Mouse (Mus musculus): ENCODE measurements around the gene Zfp580. TPM values are rescaled to one million over a fixed set of nuclear protein-coding genes. Genes with fewer than 3 reads are reported as not detected.
"Not testable (repeated sequence)": the region's sequence is repeated elsewhere in the genome, so short reads cannot be mapped to it uniquely, and the experiment has no call there.

Gene Zfp580
- polyA plus RNA-seq, 1 experiment from 2014 or later = 56.2 TPM

DNA sequence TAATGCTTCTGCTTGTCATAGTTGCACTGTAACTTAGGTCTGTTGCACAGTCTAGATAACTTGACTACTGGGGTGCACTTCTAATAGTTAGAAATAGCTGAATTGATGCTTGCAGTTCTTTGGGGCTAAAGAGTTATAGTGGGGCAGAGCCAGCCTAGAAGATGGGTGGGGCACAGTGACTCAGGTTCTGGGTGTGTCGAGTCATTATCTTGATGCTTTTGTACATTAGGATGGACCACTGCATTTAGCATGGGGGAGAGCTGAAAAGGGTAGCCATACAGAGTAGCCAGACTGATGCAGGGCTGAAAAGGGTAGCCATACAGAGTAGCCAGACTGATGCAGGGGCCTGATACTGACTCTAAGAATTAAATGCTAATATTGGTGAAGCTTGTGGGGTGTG lies 22.2 kb downstream of the Zfp580 start:
- H3K4me1 ChIP-seq (ENCODE audit: control insufficient read depth, insufficient read depth, low read length) = no peaks in the 10 kb centered on the region
- WGBS = 95% methylated on average over 1 of the region's 1 CpGs
- H3K4me3 ChIP-seq (ENCODE audit: low read length) = no peak overlapping the region
- ATAC-seq (ENCODE audit: low FRiP score, low TSS enrichment) = no peak
- H3K4me2 ChIP-seq (replicated peaks; ENCODE audit: low read depth, low read length) = no peak overlapping the region
- no peak overlapping the region for H3K27ac ChIP-seq (ENCODE audit: low read depth, low read length)
- no peaks in the 10 kb centered on the region for H3K27me3 ChIP-seq (ENCODE audit: control insufficient read depth, insufficient read depth, low read length)
- H3K9me3 ChIP-seq (ENCODE audit: control insufficient read depth, low read length) = no peaks in the 10 kb centered on the region
- peaks cover 98% of the 10 kb centered on the region for H3K36me3 ChIP-seq (ENCODE audit: control insufficient read depth, insufficient read depth, low read length)
- H3K9ac ChIP-seq (ENCODE audit: low read depth, low read length) = no peak overlapping the region

DNA sequence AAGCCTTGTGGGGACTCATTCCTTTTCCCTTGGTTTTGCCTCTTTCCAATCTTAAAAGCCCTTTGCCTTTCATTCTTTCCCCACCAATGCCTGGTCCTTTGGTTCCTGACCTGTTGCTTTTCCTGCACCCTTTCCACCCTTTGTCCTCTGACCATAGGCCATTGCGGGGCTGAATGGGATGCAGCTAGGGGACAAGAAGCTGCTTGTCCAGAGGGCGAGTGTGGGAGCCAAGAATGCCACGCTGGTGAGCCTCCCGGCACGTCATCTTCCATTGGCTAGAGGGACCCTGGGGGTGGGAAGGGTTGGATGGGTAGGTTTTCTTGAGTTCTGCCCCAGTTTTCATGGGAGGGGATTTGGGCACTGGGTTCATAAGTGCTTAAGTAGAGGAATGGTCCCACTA lies 23.6 kb downstream of the Zfp580 start:
- Histone ChIP-seq H3K27me3 (ENCODE audit: control insufficient read depth, insufficient read depth, low read length) (no peaks in the 10 kb centered on the region), H3K9me3 (ENCODE audit: control insufficient read depth, low read length) (no peaks in the 10 kb centered on the region), H3K4me2 (replicated peaks; ENCODE audit: low read depth, low read length) (no peak overlapping the region), H3K36me3 (ENCODE audit: control insufficient read depth, insufficient read depth, low read length) (peaks cover 89% of the 10 kb centered on the region), H3K27ac (ENCODE audit: low read depth, low read length) (no peak overlapping the region), H3K4me1 (ENCODE audit: control insufficient read depth, insufficient read depth, low read length) (no peaks in the 10 kb centered on the region), H3K9ac (ENCODE audit: low read depth, low read length) (no peak overlapping the region), H3K4me3 (ENCODE audit: low read length) (no peak overlapping the region)
- 94% methylated on average over 5 of the region's 5 CpGs for WGBS
- no peak for ATAC-seq (ENCODE audit: low FRiP score, low TSS enrichment)

DNA sequence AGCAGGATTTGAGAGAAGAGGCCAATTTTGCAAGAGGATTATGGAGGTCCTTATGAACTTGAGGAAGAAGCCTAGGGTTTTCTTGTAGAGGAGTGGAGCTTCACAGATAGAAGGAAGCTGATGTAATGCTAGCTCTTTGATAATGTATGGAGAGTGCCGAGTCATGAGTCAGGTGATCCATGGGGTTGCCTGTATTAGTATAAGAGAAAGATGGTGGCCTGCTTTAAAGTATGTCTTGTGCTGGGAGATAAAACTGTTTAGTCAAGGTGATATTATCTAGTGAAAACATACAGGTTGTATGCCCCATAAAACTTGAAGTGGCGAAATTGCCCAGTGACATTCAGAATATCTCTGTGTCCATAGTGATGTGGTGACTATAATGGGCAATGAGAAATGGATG lies 25.6 kb downstream of the Zfp580 start:
- H3K4me1 ChIP-seq (ENCODE audit: control insufficient read depth, insufficient read depth, low read length) = peaks cover 8% of the 10 kb centered on the region
- H3K27ac ChIP-seq (ENCODE audit: low read depth, low read length) = no peak overlapping the region
- no peak overlapping the region for H3K4me2 ChIP-seq (replicated peaks; ENCODE audit: low read depth, low read length)
- no peaks in the 10 kb centered on the region for H3K27me3 ChIP-seq (ENCODE audit: control insufficient read depth, insufficient read depth, low read length)
- H3K36me3 ChIP-seq (ENCODE audit: control insufficient read depth, insufficient read depth, low read length) = peaks cover 70% of the 10 kb centered on the region
- H3K9me3 ChIP-seq (ENCODE audit: control insufficient read depth, low read length) = no peaks in the 10 kb centered on the region
- H3K9ac ChIP-seq (ENCODE audit: low read depth, low read length) = no peak overlapping the region
- H3K4me3 ChIP-seq (ENCODE audit: low read length) = no peak overlapping the region
- WGBS = 90% methylated on average over 2 of the region's 2 CpGs
- ATAC-seq (ENCODE audit: low FRiP score, low TSS enrichment) = no peak

DNA sequence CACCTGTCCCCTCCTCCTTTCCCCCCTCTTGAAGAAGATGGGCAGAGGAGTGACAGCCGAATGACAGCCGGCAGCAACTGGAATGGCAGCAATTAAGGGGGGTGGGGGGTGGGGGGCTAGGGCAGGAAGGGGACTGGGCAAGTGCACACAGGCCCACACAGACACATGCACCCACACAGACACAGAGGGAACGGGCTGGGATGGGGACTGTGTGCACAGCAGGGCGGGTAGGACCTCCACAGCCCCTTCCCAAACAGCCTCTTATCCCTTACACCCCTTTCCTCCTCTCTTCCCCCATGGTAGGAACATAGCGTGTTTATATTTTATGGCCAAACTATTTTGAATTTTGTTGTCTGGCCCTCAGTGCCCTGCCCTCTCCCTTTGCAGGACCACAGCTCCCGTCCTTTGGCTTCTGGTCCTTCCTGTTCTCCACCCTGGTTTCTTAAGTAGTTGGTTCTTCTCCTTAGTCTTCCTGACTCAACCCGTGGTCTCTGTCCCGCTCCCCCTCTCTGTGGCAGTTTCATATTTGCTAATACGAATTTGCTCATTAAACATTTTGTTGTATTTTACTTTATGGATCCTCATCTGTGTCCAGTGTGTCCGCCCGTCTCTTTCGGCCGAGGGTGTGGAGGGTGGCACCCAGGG lies 28.1 kb downstream of the Zfp580 start:
- H3K4me1 ChIP-seq (ENCODE audit: control insufficient read depth, insufficient read depth, low read length); H3K27me3 ChIP-seq (ENCODE audit: control insufficient read depth, insufficient read depth, low read length); H3K9me3 ChIP-seq (ENCODE audit: control insufficient read depth, low read length): not testable (repeated sequence)
- H3K4me3 ChIP-seq (ENCODE audit: low read length) = peak overlapping the region; percentile 96
- peak overlapping the region; percentile 74 for H3K4me2 ChIP-seq (replicated peaks; ENCODE audit: low read depth, low read length)
- peak; percentile 37; the same call in 1 of the 2 replicates for ATAC-seq (ENCODE audit: low FRiP score, low TSS enrichment)
- 0 out of 2 replicates have a peak overlapping the region, but pooled peaks have one; percentile 97 for H3K27ac ChIP-seq (ENCODE audit: low read depth, low read length)
- H3K36me3 ChIP-seq (ENCODE audit: control insufficient read depth, insufficient read depth, low read length) = peaks cover 54% of the 10 kb centered on the region
- H3K9ac ChIP-seq (ENCODE audit: low read depth, low read length) = peak overlapping the region; percentile 97; the same call in 1 of the 2 replicates
- 41% methylated on average over 9 of the region's 13 CpGs for WGBS

DNA sequence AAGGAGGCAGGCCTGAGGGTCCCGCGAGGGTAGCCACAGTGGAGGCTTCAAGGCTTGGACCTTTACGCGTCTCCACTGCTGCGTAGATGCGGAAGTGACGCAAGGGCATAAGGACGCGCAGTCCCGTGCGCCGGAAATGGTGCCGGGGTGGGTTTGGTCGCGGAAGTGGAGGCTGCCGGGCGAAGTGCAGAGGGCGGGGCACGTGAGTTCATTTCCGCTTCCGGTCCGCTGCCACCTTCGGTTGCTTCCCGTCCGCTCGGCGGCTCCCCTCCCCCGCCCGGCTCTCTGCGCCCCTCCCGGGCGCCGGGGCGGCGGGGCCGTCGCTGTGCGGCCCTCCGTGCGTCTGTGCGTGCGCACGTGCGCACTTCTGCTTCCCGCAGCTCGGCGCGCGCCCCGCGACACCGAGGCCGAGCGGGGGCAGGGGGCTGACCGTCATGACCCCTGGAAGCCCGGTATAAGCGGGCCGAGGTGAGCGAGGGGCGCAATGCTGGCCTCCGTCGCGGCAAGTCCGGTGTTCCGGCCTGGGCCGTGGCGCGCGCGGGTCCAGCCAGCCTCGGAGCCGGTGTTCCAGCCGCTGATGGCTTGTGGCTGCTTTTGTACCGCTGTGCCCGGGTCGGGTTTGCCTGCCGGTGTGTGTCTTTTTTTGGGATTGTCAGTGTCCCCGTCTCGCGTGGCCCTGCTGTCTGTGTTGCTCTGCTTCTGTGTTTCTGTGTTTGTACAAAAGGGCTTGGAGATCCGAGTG lies 28.8 kb downstream of the Zfp580 start, which contains the start of gene Epn1:
TSS of gene Epn1 (plus strand) at position 226 of the 742 bp plus-strand sequence.
- H3K4me1 ChIP-seq (ENCODE audit: control insufficient read depth, insufficient read depth, low read length) = peaks cover 8% of the 10 kb centered on the region
- H3K27me3 ChIP-seq (ENCODE audit: control insufficient read depth, insufficient read depth, low read length) = no peaks in the 10 kb centered on the region
- peak within 1 kb of the TSS; percentile 74 for H3K4me2 ChIP-seq (replicated peaks; ENCODE audit: low read depth, low read length)
- peak; percentile 96 for ATAC-seq (ENCODE audit: low FRiP score, low TSS enrichment)
- no peaks in the 10 kb centered on the region for H3K9me3 ChIP-seq (ENCODE audit: control insufficient read depth, low read length)
- peak within 1 kb of the TSS; percentile 97 for H3K27ac ChIP-seq (ENCODE audit: low read depth, low read length)
- peak within 1 kb of the TSS; percentile 96 for H3K4me3 ChIP-seq (ENCODE audit: low read length)
- H3K9ac ChIP-seq (ENCODE audit: low read depth, low read length) = peak within 1 kb of the TSS; percentile 97
- peaks cover 54% of the 10 kb centered on the region for H3K36me3 ChIP-seq (ENCODE audit: control insufficient read depth, insufficient read depth, low read length)
- WGBS = under 1% methylated on average over 69 of the region's 81 CpGs

DNA sequence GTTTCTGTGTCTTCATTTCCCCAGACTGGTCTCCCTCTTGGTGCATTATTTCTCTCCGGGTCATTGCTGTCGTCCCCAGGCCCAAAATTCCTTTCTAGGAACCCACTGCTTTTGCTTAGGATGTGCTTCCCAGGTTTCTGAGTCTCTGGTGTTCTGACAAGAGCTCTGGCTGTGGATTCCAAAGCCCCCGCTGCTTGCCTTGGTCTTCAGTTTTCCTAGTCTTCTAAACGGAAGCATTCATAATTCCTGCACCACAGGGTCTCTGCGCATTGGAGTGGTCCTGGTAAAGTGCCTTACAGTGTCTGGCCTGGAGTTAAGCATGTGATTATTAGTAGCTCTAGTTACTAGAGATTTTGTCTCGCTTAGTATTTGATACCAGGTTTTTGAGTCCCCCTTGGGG lies 29.5 kb downstream of the Zfp580 start:
- H3K36me3 ChIP-seq (ENCODE audit: control insufficient read depth, insufficient read depth, low read length) = peaks cover 56% of the 10 kb centered on the region
- H3K4me3 ChIP-seq (ENCODE audit: low read length) = peak overlapping the region; percentile 96
- no peaks in the 10 kb centered on the region for H3K9me3 ChIP-seq (ENCODE audit: control insufficient read depth, low read length)
- H3K4me1 ChIP-seq (ENCODE audit: control insufficient read depth, insufficient read depth, low read length) = peaks cover 8% of the 10 kb centered on the region
- no peak for ATAC-seq (ENCODE audit: low FRiP score, low TSS enrichment)
- peak overlapping the region; percentile 74 for H3K4me2 ChIP-seq (replicated peaks; ENCODE audit: low read depth, low read length)
- H3K27ac ChIP-seq (ENCODE audit: low read depth, low read length) = peak overlapping the region; percentile 97; the same call in 1 of the 2 replicates
- WGBS = 14% methylated on average over 6 of the region's 6 CpGs
- H3K9ac ChIP-seq (ENCODE audit: low read depth, low read length) = peak overlapping the region; percentile 97
- H3K27me3 ChIP-seq (ENCODE audit: control insufficient read depth, insufficient read depth, low read length) = no peaks in the 10 kb centered on the region

DNA sequence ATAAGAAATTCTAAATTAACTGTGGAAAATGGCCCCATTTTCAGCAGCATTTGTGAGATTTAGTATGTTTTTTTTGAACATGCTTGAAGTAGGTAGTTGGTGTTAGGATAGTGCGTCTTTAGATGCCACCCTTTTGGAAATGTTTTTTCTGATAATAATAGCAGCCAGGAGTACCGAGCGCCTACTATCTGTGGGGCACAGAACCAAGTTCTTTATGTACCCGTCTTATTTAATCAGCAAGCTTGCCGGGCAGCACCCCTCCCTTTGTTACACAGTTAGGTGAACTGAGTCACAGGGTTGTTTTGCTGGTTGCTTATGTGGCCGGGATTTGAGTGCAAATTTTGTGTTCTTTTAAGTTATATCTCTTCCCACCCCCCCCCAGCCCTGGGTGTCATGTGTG lies 29.9 kb downstream of the Zfp580 start:
- Histone ChIP-seq H3K4me3 (ENCODE audit: low read length) (peak overlapping the region; percentile 96), H3K9ac (ENCODE audit: low read depth, low read length) (peak overlapping the region; percentile 97), H3K4me2 (replicated peaks; ENCODE audit: low read depth, low read length) (peak overlapping the region; percentile 74), H3K27me3 (ENCODE audit: control insufficient read depth, insufficient read depth, low read length) (no peaks in the 10 kb centered on the region), H3K4me1 (ENCODE audit: control insufficient read depth, insufficient read depth, low read length) (peaks cover 8% of the 10 kb centered on the region), H3K9me3 (ENCODE audit: control insufficient read depth, low read length) (no peaks in the 10 kb centered on the region), H3K36me3 (ENCODE audit: control insufficient read depth, insufficient read depth, low read length) (peaks cover 55% of the 10 kb centered on the region), H3K27ac (ENCODE audit: low read depth, low read length) (no peak overlapping the region)
- no peak for ATAC-seq (ENCODE audit: low FRiP score, low TSS enrichment)
- 72% methylated on average over 6 of the region's 6 CpGs for WGBS

DNA sequence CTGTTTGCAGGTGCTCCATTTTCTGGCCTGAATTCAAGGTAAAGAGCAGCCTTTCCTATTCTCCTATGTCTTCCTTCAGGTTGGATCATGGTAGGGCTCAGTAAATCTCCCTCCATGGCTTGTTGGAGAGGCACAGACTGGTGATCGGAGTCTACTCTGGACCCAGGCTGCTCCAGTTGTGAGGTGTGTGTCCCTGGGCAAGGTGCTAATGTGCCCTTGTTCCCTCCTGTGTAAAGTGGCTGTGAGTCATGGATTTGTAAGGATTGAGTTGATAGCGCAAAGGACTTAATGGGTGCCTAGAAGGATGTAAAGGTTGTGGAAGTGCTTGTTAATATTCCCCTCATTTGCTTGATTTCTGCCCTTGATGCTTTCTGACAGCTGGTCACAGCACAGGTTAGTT lies 30.6 kb downstream of the Zfp580 start:
- Histone ChIP-seq H3K36me3 (ENCODE audit: control insufficient read depth, insufficient read depth, low read length) (peaks cover 52% of the 10 kb centered on the region), H3K4me1 (ENCODE audit: control insufficient read depth, insufficient read depth, low read length) (peaks cover 9% of the 10 kb centered on the region), H3K4me2 (replicated peaks; ENCODE audit: low read depth, low read length) (no peak overlapping the region), H3K9ac (ENCODE audit: low read depth, low read length) (no peak overlapping the region), H3K27me3 (ENCODE audit: control insufficient read depth, insufficient read depth, low read length) (no peaks in the 10 kb centered on the region), H3K27ac (ENCODE audit: low read depth, low read length) (no peak overlapping the region), H3K9me3 (ENCODE audit: control insufficient read depth, low read length) (no peaks in the 10 kb centered on the region), H3K4me3 (ENCODE audit: low read length) (no peak overlapping the region)
- ATAC-seq (ENCODE audit: low FRiP score, low TSS enrichment) = no peak
- 96% methylated on average over 2 of the region's 2 CpGs for WGBS

All from kidney, embryonic 14.5 days (tissue).